Mouse (Mus musculus): ENCODE measurements around the gene Bche. TPM values are rescaled to one million over a fixed set of nuclear protein-coding genes. Genes with fewer than 3 reads are reported as not detected.

Bche gene
- total RNA-seq (2021): 1 to 10 TPM; 2.6 to 4.9 TPM
- long read RNA-seq, experiment 1, partial matches to known transcripts: 0 of 1 reads
- long read RNA-seq, experiment 1, other reads (novel, unspliced or antisense): 1 of 1 reads
- long read RNA-seq, experiment 2, full-length matches to known transcripts: 1 of 1 reads
- long read RNA-seq, experiment 2, partial matches to known transcripts: 0 of 1 reads
- long read RNA-seq, experiment 2, other reads (novel, unspliced or antisense): 0 of 1 reads

GRCm38 (mm10) chr3:73708410-73708714, at the start of gene Bche:
TSS of gene Bche (minus strand) at chr3:73708415.
- Histone ChIP-seq H3K4me3 (peak within 1 kb of the TSS; percentile 57), H3K27ac (peak within 1 kb of the TSS; percentile 54)
- DNase-seq (ENCODE audit: low spot score in 2 of 2): no peak
- no peak for TF ChIP-seq CTCF (conservative IDR thresholded peaks at IDR 0.05)

- Histone ChIP-seq H3K27ac (no peak overlapping the region), H3K4me3 (no peak overlapping the region)
- DNase-seq (ENCODE audit: low spot score in 2 of 2): peak in 1 of 2 experiments; percentile 16
- TF ChIP-seq CTCF (conservative IDR thresholded peaks at IDR 0.05): no peak
These were observed 33.8 kb upstream of the Bche start for GRCm38 (mm10) chr3:73741998-73742397.

- DNase-seq (ENCODE audit: low spot score in 2 of 2): peak in 1 of 2 experiments; percentile 17
- H3K27ac ChIP-seq: no peak overlapping the region
These were observed 23.5 kb upstream of the Bche start for GRCm38 (mm10) chr3:73731677-73732076.

GRCm38 (mm10) chr3:73729511-73729910, 21.3 kb upstream of the Bche start:
- no peak overlapping the region for H3K27ac ChIP-seq
- H3K4me3 ChIP-seq: no peak overlapping the region
- no peak for DNase-seq (ENCODE audit: low spot score in 2 of 2)
- TF ChIP-seq CTCF (conservative IDR thresholded peaks at IDR 0.05): no peak

More at GRCm38 (mm10) chr3:73731677-73732076, 23.5 kb upstream of the Bche start:
- H3K4me3 ChIP-seq: no peak overlapping the region
- peak; percentile 88 for TF ChIP-seq CTCF (conservative IDR thresholded peaks at IDR 0.05)

- DNase-seq (ENCODE audit: low spot score in 2 of 2): no peak
- Histone ChIP-seq H3K27ac (no peak overlapping the region), H3K4me3 (no peak overlapping the region)
- TF ChIP-seq CTCF (conservative IDR thresholded peaks at IDR 0.05): no peak
These were observed 17.5 kb upstream of the Bche start for GRCm38 (mm10) chr3:73725711-73726110.

- TF ChIP-seq CTCF (conservative IDR thresholded peaks at IDR 0.05): no peak
- no peak for DNase-seq (ENCODE audit: low spot score in 2 of 2)
- no peak overlapping the region for H3K4me3 ChIP-seq
- no peak overlapping the region for H3K27ac ChIP-seq
These were observed 16.7 kb upstream of the Bche start for GRCm38 (mm10) chr3:73724869-73725268.

GRCm38 (mm10) chr3:73717610-73718284, 9.5 kb upstream of the Bche start:
- Histone ChIP-seq H3K4me3 (no peak overlapping the region), H3K27ac (no peak overlapping the region)
- no peak for DNase-seq (ENCODE audit: low spot score in 2 of 2)
- no peak for TF ChIP-seq CTCF (conservative IDR thresholded peaks at IDR 0.05)

- TF ChIP-seq CTCF (conservative IDR thresholded peaks at IDR 0.05): no peak
- no peak for DNase-seq (ENCODE audit: low spot score in 2 of 2)
- Histone ChIP-seq H3K4me3 (no peak overlapping the region), H3K27ac (no peak overlapping the region)
These were observed 1.7 kb upstream of the Bche start for GRCm38 (mm10) chr3:73709871-73710270.

GRCm38 (mm10) chr3:73707461-73708409, 480 bp downstream of the Bche start:
- DNase-seq (ENCODE audit: low spot score in 2 of 2): peak in 1 of 2 experiments; percentile 20
- H3K4me3 ChIP-seq: peak overlapping the region; percentile 57
- TF ChIP-seq CTCF (conservative IDR thresholded peaks at IDR 0.05): no peak
- H3K27ac ChIP-seq: peak overlapping the region; percentile 54

GRCm38 (mm10) chr3:73706544-73706943, 1.7 kb downstream of the Bche start:
- Histone ChIP-seq H3K27ac (no peak overlapping the region), H3K4me3 (no peak overlapping the region)
- no peak for DNase-seq (ENCODE audit: low spot score in 2 of 2)
- TF ChIP-seq CTCF (conservative IDR thresholded peaks at IDR 0.05): no peak

GRCm38 (mm10) chr3:73698889-73699288, 9.3 kb downstream of the Bche start:
- no peak overlapping the region for H3K27ac ChIP-seq
- no peak for TF ChIP-seq CTCF (conservative IDR thresholded peaks at IDR 0.05)
- no peak for DNase-seq (ENCODE audit: low spot score in 2 of 2)
- H3K4me3 ChIP-seq: no peak overlapping the region

- no peak for TF ChIP-seq CTCF (conservative IDR thresholded peaks at IDR 0.05)
- Histone ChIP-seq H3K4me3 (no peak overlapping the region), H3K27ac (no peak overlapping the region)
- no peak for DNase-seq (ENCODE audit: low spot score in 2 of 2)
These were observed 34.9 kb downstream of the Bche start for GRCm38 (mm10) chr3:73673333-73673732.

- DNase-seq (ENCODE audit: low spot score in 2 of 2): no peak
- Histone ChIP-seq H3K4me3 (no peak overlapping the region), H3K27ac (no peak overlapping the region)
- TF ChIP-seq CTCF (conservative IDR thresholded peaks at IDR 0.05): no peak
These were observed 40.0 kb downstream of the Bche start for GRCm38 (mm10) chr3:73668172-73668571.

Data from layer of hippocampus, adult 2 months (tissue).